Comparison of ENCODE assay signal across 8 mouse cellular contexts in the genomic region with DNA sequence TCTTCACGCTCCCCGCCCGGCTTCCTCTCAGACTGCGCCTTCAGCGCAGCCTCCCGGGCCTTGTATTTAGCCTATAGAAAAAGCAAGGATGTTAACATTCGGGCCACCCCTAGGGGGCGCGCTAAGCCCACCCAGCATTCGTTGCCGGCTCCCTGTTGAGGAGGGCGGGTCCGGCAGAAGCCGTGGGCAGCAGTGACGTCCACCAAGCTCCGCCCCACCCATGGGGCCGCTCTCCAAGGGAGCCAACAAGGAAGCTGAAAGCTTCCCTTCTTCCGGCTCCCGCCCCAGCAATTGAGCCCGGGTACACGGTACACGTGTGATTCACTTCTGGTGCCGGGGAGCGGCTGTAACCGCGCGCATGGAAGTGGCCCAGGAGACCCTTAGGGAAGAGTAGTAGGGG. TPM values are rescaled to one million over a fixed set of nuclear protein-coding genes. Genes with fewer than 3 reads are reported as not detected.
A peak's percentile ranks its signal among the peaks of the same experiment; 100 is the strongest.
DNase-seq lines count a peak whose midpoint lies in the region; ATAC-seq and TF ChIP-seq lines count a peak whose summit lies in the region.

No protein-coding gene starts in this region.

- POLR2A ChIA-PET in Patski (lab: Charles Lee): interaction anchor here (0.8 to 4.1 kb wide), 4 partner anchors 10 to 122 kb away, joined by 4 to 26 read pairs (median 6); partner anchors contain the start of genes Grn and Ubtf

- CTCF ChIA-PET in Patski (lab: Charles Lee): interaction anchor here (0.9 to 5.6 kb wide), 12 partner anchors 9 to 128 kb away, joined by 3 to 46 read pairs (median 5); partner anchors contain the start of genes BC030867, Grn and Slc25a39

- in situ Hi-C loops in Patski (cut with MboI; ENCODE audit: low pct_unique_long_range_greater_than_20kb): loop anchor here (10.0 kb wide), 1 partner anchor 106 kb away; no protein-coding TSS in a partner anchor

- TF ChIP-seq CTCF in Patski (IDR thresholded peaks at IDR 0.05): no peak

- peak overlapping the region; percentile 53 for H3K9ac ChIP-seq in hindbrain, embryonic 12.5 days

- peaks cover 70% of the 10 kb centered on the region for H3K36me3 ChIP-seq in hindbrain, embryonic 12.5 days

- peak overlapping the region; percentile 55 for H3K4me2 ChIP-seq in hindbrain, embryonic 12.5 days (replicated peaks)

- no peaks in the 10 kb centered on the region for H3K27me3 ChIP-seq in Patski
- no peaks in the 10 kb centered on the region for H3K27me3 ChIP-seq in hindbrain, embryonic 12.5 days

- peaks cover 28% of the 10 kb centered on the region for H3K4me1 ChIP-seq in hindbrain, embryonic 12.5 days

- H3K27ac ChIP-seq in hindbrain, embryonic 12.5 days: peak overlapping the region; percentile 60

- peak overlapping the region; percentile 25 for H3K4me3 ChIP-seq in hindbrain, embryonic 12.5 days

- peak; percentile 80 for ATAC-seq in Patski
- peak; percentile 92 for ATAC-seq in hindbrain, embryonic 12.5 days (ENCODE audit: low FRiP score)

- no peaks in the 10 kb centered on the region for H3K9me3 ChIP-seq in hindbrain, embryonic 12.5 days (replicated peaks)

- DNase-seq in Patski (ENCODE audit: low read depth, low spot score): peak; percentile 81
- DNase-seq in cerebellum, postnatal 10 days: peak; percentile 97
- DNase-seq in frontal cortex, postnatal 10 days (ENCODE audit: low spot score in 2 of 2): peak; percentile 95
- peak; percentile 96 to 97 for DNase-seq in layer of hippocampus, postnatal 14 days (ENCODE audit: low spot score in 2 of 2)
- DNase-seq in lung, postnatal 10 days: peak; percentile 99
- peak; percentile 97 for DNase-seq in ovary, postnatal 14 days (ENCODE audit: low spot score)
- DNase-seq in thymus, postnatal 10 days (ENCODE audit: low spot score in 2 of 2): peak; percentile 92 to 96

- 1% methylated on average over 27 of the region's 27 CpGs for WGBS in hindbrain, embryonic 12.5 days

RNA-seq across cellular contexts. Expression of gene Ubtf, which starts 10.6 kb away (rescaled TPM):
- 101 TPM for polyA plus RNA-seq in Patski (2021)
- 101 and 111 TPM in 2 replicates for polyA plus RNA-seq in hindbrain, embryonic 12.5 days (2016; fragmentation: Nextera tagmentation; extraction: Ambion mirVana)
- total RNA-seq in layer of hippocampus, postnatal 14 days (2021): 100 to 1,000 TPM; 120 to 121 TPM

RNA-seq across cellular contexts. Expression of gene Atxn7l3, which starts 12.5 kb away (rescaled TPM):
- 53.4 TPM for polyA plus RNA-seq in Patski (2021)
- 28.5 and 29.7 TPM in 2 replicates for polyA plus RNA-seq in hindbrain, embryonic 12.5 days (2016; fragmentation: Nextera tagmentation; extraction: Ambion mirVana)
- total RNA-seq in layer of hippocampus, postnatal 14 days (2021): 100 to 1,000 TPM; 152 to 160 TPM

RNA-seq across cellular contexts. Expression of gene Tmub2, which starts 24.2 kb away (rescaled TPM):
- polyA plus RNA-seq in Patski (2021): 60.5 TPM
- polyA plus RNA-seq in hindbrain, embryonic 12.5 days (2016; fragmentation: Nextera tagmentation; extraction: Ambion mirVana): 67.9 and 68.4 TPM in 2 replicates
- 10 to 100 TPM; 59.3 to 60.6 TPM for total RNA-seq in layer of hippocampus, postnatal 14 days (2021)

RNA-seq across cellular contexts. Expression of gene Asb16, which starts 40.4 kb away (rescaled TPM):
- 0.28 TPM for polyA plus RNA-seq in Patski (2021)
- polyA plus RNA-seq in hindbrain, embryonic 12.5 days (2016; fragmentation: Nextera tagmentation; extraction: Ambion mirVana): not detected in 2 replicates
- total RNA-seq in layer of hippocampus, postnatal 14 days (2021): under 1 TPM; 0.86 to 0.88 TPM

RNA-seq across cellular contexts. Expression of gene Slc4a1, which starts 57.0 kb away (rescaled TPM):
- polyA plus RNA-seq in Patski (2021): not detected
- polyA plus RNA-seq in hindbrain, embryonic 12.5 days (2016; fragmentation: Nextera tagmentation; extraction: Ambion mirVana): 30.8 and 33.5 TPM in 2 replicates
- under 1 TPM; 0.50 to 0.60 TPM for total RNA-seq in layer of hippocampus, postnatal 14 days (2021)

Comparison
In these comparisons a context has a peak if more than half of its experiments do, and no peak if none do; other contexts are left out.
1. Peak in every context shown above with its lines: DNase-seq, ATAC-seq, H3K4me3 ChIP-seq and H3K27ac ChIP-seq.